Comparison of ENCODE assay signal across 8 mouse cellular contexts in genomic region chr9:32541223-32541901, GRCm38 (mm10). TPM values are rescaled to one million over a fixed set of nuclear protein-coding genes. Genes with fewer than 3 reads are reported as not detected.
A peak's percentile ranks its signal among the peaks of the same experiment; 100 is the strongest.
DNase-seq lines count a peak whose midpoint lies in the region; ATAC-seq and TF ChIP-seq lines count a peak whose summit lies in the region.

No protein-coding gene starts in this region.

- TF ChIP-seq POLR2A in lung, adult 2 months (IDR thresholded peaks at IDR 0.05; ENCODE audit: borderline replicate concordance, extremely low read depth, low read depth, low read length), result peak; percentile 41; the same call in 1 of the 2 replicates

- no peak for TF ChIP-seq CTCF in lung, adult 2 months (IDR thresholded peaks at IDR 0.05; ENCODE audit: insufficient read depth, low read length)

- no peaks in the 10 kb centered on the region for H3K36me3 ChIP-seq in intestine, embryonic 15.5 days
- no peaks in the 10 kb centered on the region for H3K36me3 ChIP-seq in neural tube, embryonic 14.5 days (ENCODE audit: control insufficient read depth, insufficient read depth, low read length)

- peak overlapping the region; percentile 85 for H3K9ac ChIP-seq in intestine, embryonic 15.5 days
- peak overlapping the region; percentile 58 for H3K9ac ChIP-seq in neural tube, embryonic 14.5 days (replicated peaks; ENCODE audit: low read depth, low read length)

- H3K27me3 ChIP-seq in intestine, embryonic 15.5 days (replicated peaks), result peaks cover 53% of the 10 kb centered on the region
- peaks cover 44% of the 10 kb centered on the region for H3K27me3 ChIP-seq in neural tube, embryonic 14.5 days (ENCODE audit: control insufficient read depth, insufficient read depth, low read length)

- H3K4me2 ChIP-seq in intestine, embryonic 15.5 days (replicated peaks), result peak overlapping the region; percentile 93
- H3K4me2 ChIP-seq in neural tube, embryonic 14.5 days (ENCODE audit: low read depth, low read length), result peak overlapping the region; percentile 94

- DNase-seq in B cell, adult 2 months, result peak; percentile 75 to 78
- DNase-seq in T-cell, adult 2 months (ENCODE audit: low spot score), result peak; percentile 76
- peak; percentile 47 for DNase-seq in lung, adult 2 months
- DNase-seq in right cerebral cortex, postnatal 4 days, result no peak

- peaks cover 38% of the 10 kb centered on the region for H3K4me1 ChIP-seq in intestine, embryonic 15.5 days (replicated peaks)
- peaks cover 24% of the 10 kb centered on the region for H3K4me1 ChIP-seq in lung, adult 2 months (ENCODE audit: control insufficient read depth, insufficient read depth, low read length)
- peaks cover 29% of the 10 kb centered on the region; the same call in 1 of the 2 replicates for H3K4me1 ChIP-seq in neural tube, embryonic 14.5 days (ENCODE audit: control insufficient read depth, insufficient read depth, low read length)

- peak overlapping the region; percentile 67 for H3K4me3 ChIP-seq in intestine, embryonic 15.5 days (replicated peaks)
- H3K4me3 ChIP-seq in lung, adult 2 months (replicated peaks; ENCODE audit: extremely low read depth, low read depth, low read length), result peak overlapping the region; percentile 86
- H3K4me3 ChIP-seq in neural tube, embryonic 14.5 days (ENCODE audit: low read depth, low read length), result peak overlapping the region; percentile 43

- WGBS in intestine, embryonic 15.5 days, result under 1% methylated on average over 30 of the region's 30 CpGs
- WGBS in lung, adult 2 months, result under 1% methylated on average over 30 of the region's 30 CpGs
- WGBS in neural tube, embryonic 14.5 days, result under 1% methylated on average over 30 of the region's 30 CpGs

- peak; percentile 15 for ATAC-seq in granulocyte monocyte progenitor cell, adult 5-6 weeks (replicated peaks; ENCODE audit: poor library complexity, severe bottlenecking)
- ATAC-seq in intestine, embryonic 15.5 days, result 0 out of 2 replicates have a peak, but pooled peaks have one; percentile 20
- ATAC-seq in neural tube, embryonic 14.5 days (ENCODE audit: low read depth), result no peak
- ATAC-seq in erythroid progenitor cell, adult 5-6 weeks (replicated peaks; ENCODE audit: low FRiP score, poor library complexity, severe bottlenecking), result no peak

- H3K9me3 ChIP-seq in intestine, embryonic 15.5 days, result no peaks in the 10 kb centered on the region
- H3K9me3 ChIP-seq in neural tube, embryonic 14.5 days (ENCODE audit: control insufficient read depth, low read length), result no peaks in the 10 kb centered on the region

- H3K27ac ChIP-seq in intestine, embryonic 15.5 days, result peak overlapping the region; percentile 80
- H3K27ac ChIP-seq in neural tube, embryonic 14.5 days (ENCODE audit: low read depth, low read length), result 0 out of 2 replicates have a peak overlapping the region, but pooled peaks have one; percentile 52

RNA-seq across cellular contexts. Expression of gene Fli1, which starts 1.3 kb away (rescaled TPM):
- 63.4 and 68.3 TPM in 2 replicates for total RNA-seq in granulocyte monocyte progenitor cell, adult 5-6 weeks (2014; fragmentation: Nextera tagmentation)
- 106 and 109 TPM in 2 replicates for total RNA-seq in granulocyte monocyte progenitor cell, adult 5-6 weeks (2017)
- 12.6 and 14.4 TPM in 2 replicates for polyA plus RNA-seq in intestine, embryonic 15.5 days (2015; fragmentation: Nextera tagmentation; extraction: Ambion mirVana)
- 12.9 and 14.1 TPM in 2 replicates for polyA plus RNA-seq in lung, adult 2 months (2012; rRNA removed)
- polyA plus RNA-seq in neural tube, embryonic 14.5 days (2014; fragmentation: Nextera tagmentation; extraction: Ambion mirVana), result 3.6 and 8.9 TPM in 2 replicates
- 26.7 and 27.2 TPM in 2 replicates for total RNA-seq in erythroid progenitor cell, adult 5-6 weeks (2015; ENCODE audit: low replicate concordance)
- 13.4 and 16.0 TPM in 2 replicates for total RNA-seq in erythroid progenitor cell, adult 5-6 weeks (2017; ENCODE audit: low replicate concordance)

Comparison
In these comparisons a context has a peak if more than half of its experiments do, and no peak if none do; other contexts are left out.
1. ATAC-seq: peak in granulocyte monocyte progenitor cell, adult 5-6 weeks (single experiment) and intestine, embryonic 15.5 days (single experiment); none in neural tube, embryonic 14.5 days (single experiment) and erythroid progenitor cell, adult 5-6 weeks (single experiment).
2. Peak in every context shown above with its lines, with median percentiles within 50 percentile points of each other: H3K4me3 ChIP-seq.